Mouse (Mus musculus): ENCODE results near the gene 2510039O18Rik. TPM values are rescaled to one million over a fixed set of nuclear protein-coding genes. Genes with fewer than 3 reads are reported as not detected.

2510039O18Rik gene
- polyA plus RNA-seq (2014; fragmentation: Illumina TruSeq; extraction: RNeasy Lipid Tissue Mini Kit (QIAGEN cat#74804); ENCODE audit: low read depth, low replicate concordance) = 3.3 TPM

DNA sequence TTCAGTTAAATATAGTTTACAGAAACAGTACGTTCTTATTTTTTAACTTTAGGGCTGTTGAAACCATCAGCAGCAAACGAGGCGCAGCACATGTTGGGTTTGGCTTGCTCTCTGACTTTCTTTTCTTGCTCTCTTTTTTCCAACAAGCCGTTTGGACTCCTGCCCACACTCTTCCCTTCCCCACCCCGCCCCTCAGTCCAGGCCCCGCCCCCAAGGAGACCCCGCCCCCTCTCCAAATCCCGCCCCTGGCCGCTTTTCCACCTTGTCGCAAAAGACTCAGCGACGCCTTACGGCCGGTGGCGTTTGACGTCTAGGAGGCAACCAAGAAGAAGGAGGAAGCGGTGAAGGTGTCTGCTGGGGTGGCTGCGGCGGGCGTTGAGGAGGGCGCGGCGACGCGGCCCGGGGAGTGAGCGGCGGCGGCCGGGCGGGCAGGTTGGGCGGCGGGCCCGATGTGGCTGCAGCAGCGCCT is at the start of gene 2510039O18Rik:
Gene 2510039O18Rik, plus strand, starts transcription at position 320 of the 469 bp plus-strand sequence.

DNA sequence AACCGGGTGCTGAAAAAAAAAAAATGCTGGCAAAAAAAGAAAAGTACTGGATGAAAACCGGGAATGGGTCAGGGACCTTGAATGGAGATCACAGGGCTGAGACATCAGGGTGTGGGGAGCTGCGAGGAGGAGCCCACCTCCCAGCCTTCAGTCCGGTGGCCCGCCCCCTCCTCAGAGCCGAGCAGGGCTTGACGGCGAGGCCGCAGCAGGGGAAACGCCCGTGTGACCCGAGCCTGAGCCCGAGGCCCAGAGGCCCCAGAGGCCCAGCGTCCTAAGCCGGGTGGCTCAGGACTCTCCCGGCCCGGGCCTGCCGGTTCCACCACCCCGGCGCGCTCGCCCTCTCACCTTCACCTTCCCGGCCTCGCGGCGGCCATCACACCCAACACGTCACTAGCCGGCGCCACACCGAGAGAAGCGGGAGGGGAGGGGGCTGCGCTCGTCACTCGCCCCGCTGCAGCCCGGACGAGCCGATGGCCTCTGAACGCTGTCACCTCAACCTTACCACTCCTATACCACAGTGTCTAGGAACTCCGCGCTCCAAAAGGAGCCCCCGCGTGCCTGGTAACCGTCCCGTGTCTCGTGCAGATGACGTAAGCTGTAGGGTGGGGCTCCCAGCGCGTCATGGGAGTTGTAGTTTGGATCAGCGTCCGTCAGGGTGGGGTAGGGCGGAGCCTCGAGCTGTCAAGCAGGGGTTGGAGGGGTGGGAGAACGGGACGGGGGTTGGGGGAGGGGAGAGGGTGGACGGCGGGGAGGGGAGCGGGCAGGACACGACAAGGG is 36.2 kb upstream of the 2510039O18Rik start, which contains the start of gene Mfn2:
Gene Mfn2, minus strand, starts transcription at position 392 of the 777 bp plus-strand sequence.

DNA sequence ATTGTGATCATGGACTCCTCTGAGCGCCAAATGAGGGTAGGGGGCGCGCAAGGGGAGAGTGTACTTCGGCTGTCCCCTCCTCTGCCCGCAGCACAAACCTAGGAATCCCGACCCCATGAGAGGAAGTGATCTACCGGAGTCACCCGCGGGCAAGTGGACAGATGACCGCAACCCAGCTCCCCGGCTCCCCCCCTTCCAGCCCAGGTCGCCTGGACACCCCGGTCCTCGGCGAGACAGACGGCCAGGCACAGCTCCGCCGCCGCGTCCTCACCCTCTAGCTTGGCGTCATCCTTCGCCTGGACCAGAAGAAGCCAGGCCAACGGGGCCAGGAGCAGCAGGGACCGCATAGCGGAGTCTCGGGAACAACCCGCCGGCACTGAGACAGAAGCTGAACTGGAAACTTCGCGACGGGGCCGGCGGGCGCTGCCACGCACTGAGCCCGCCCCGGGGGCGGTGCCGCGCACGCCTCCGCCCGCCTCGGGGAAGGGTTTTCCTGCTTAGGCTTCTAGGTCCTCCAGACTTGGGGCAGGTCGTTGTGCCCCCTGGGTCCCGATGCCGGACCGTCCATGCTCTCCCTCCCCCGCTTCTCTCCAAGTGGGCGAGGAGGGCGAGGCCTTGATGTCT is 4.3 kb upstream of the 2510039O18Rik start, which contains the start of gene Plod1:
Gene Plod1, minus strand, starts transcription at position 437 of the 624 bp plus-strand sequence.

DNA sequence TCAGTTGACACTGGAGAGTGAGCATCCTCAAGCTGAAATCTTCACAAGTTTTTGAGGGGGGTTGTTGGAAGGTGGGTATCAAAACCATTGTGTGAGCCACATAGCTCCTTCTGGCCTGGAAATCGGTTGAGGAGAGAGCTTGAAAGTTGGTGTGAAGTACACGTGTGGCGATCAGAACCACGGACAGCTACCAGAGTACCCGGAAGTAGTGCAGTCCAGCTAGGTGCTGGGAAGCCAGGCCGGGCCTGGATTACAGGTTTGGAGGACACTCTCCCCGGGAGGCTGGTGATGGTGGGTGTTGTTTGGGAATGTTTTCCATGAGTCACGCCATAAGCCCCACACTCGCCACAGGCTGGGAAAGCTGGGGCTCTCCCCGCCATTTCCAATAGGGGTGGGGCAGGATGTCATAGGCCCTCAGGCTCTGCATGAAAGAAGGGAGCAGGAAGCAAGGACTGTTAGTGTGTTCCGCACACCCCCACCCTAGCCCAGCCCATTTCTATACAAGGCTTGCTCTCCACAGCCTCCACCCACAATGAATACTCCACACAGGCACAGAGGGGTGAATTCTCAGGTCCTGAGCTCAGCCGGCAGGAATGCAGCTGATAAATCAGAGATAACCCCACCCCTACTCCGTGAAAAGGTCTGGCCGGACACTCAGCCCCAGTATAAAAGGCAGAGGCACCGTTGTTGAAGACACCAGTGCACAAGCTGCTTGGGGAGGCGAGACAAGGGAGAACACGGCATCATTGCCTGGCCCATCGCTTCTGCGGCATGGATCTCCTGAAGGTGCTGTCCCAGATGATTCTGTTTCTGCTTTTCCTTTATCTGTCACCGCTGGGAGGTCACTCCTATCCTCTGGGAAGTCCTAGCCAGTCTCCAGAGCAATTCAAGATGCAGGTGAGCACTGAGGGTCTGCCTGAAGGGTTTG is 44.8 kb downstream of the 2510039O18Rik start, which contains the start of gene Nppb:
Gene Nppb, plus strand, starts transcription at position 584 of the 928 bp plus-strand sequence.

Other genes starting within 250 kb of the 2510039O18Rik start
- not detected for gene Zfp534, start 238.3 kb upstream of the 2510039O18Rik start, polyA plus RNA-seq (2014; fragmentation: Illumina TruSeq; extraction: RNeasy Lipid Tissue Mini Kit (QIAGEN cat#74804); ENCODE audit: low read depth, low replicate concordance)
- 11.2 TPM for gene Zfp984, start 131.1 kb upstream of the 2510039O18Rik start, polyA plus RNA-seq (2014; fragmentation: Illumina TruSeq; extraction: RNeasy Lipid Tissue Mini Kit (QIAGEN cat#74804); ENCODE audit: low read depth, low replicate concordance)
- gene Zfp933, start 92.5 kb upstream of the 2510039O18Rik start, polyA plus RNA-seq (2014; fragmentation: Illumina TruSeq; extraction: RNeasy Lipid Tissue Mini Kit (QIAGEN cat#74804); ENCODE audit: low read depth, low replicate concordance) = 7.2 TPM
- gene Miip, start 72.1 kb upstream of the 2510039O18Rik start, polyA plus RNA-seq (2014; fragmentation: Illumina TruSeq; extraction: RNeasy Lipid Tissue Mini Kit (QIAGEN cat#74804); ENCODE audit: low read depth, low replicate concordance) = 1.6 TPM
- gene Fv1, start 71.9 kb upstream of the 2510039O18Rik start, polyA plus RNA-seq (2014; fragmentation: Illumina TruSeq; extraction: RNeasy Lipid Tissue Mini Kit (QIAGEN cat#74804); ENCODE audit: low read depth, low replicate concordance) = 2.4 TPM
- 21.5 TPM for gene Mfn2, start 36.2 kb upstream of the 2510039O18Rik start, polyA plus RNA-seq (2014; fragmentation: Illumina TruSeq; extraction: RNeasy Lipid Tissue Mini Kit (QIAGEN cat#74804); ENCODE audit: low read depth, low replicate concordance)
- gene Plod1, start 4.1 kb upstream of the 2510039O18Rik start, polyA plus RNA-seq (2014; fragmentation: Illumina TruSeq; extraction: RNeasy Lipid Tissue Mini Kit (QIAGEN cat#74804); ENCODE audit: low read depth, low replicate concordance) = 3.8 TPM
- not detected for gene Nppb, start 44.9 kb downstream of the 2510039O18Rik start, polyA plus RNA-seq (2014; fragmentation: Illumina TruSeq; extraction: RNeasy Lipid Tissue Mini Kit (QIAGEN cat#74804); ENCODE audit: low read depth, low replicate concordance)
- gene Nppa, start 59.8 kb downstream of the 2510039O18Rik start, polyA plus RNA-seq (2014; fragmentation: Illumina TruSeq; extraction: RNeasy Lipid Tissue Mini Kit (QIAGEN cat#74804); ENCODE audit: low read depth, low replicate concordance) = not detected
- 1.1 TPM for gene Clcn6, start 97.9 kb downstream of the 2510039O18Rik start, polyA plus RNA-seq (2014; fragmentation: Illumina TruSeq; extraction: RNeasy Lipid Tissue Mini Kit (QIAGEN cat#74804); ENCODE audit: low read depth, low replicate concordance)
- 2.1 TPM for gene Mthfr, start 98.2 kb downstream of the 2510039O18Rik start, polyA plus RNA-seq (2014; fragmentation: Illumina TruSeq; extraction: RNeasy Lipid Tissue Mini Kit (QIAGEN cat#74804); ENCODE audit: low read depth, low replicate concordance)
- 1.2 TPM for gene Agtrap, start 147.1 kb downstream of the 2510039O18Rik start, polyA plus RNA-seq (2014; fragmentation: Illumina TruSeq; extraction: RNeasy Lipid Tissue Mini Kit (QIAGEN cat#74804); ENCODE audit: low read depth, low replicate concordance)
- 7.5 TPM for gene Mad2l2, start 189.5 kb downstream of the 2510039O18Rik start, polyA plus RNA-seq (2014; fragmentation: Illumina TruSeq; extraction: RNeasy Lipid Tissue Mini Kit (QIAGEN cat#74804); ENCODE audit: low read depth, low replicate concordance)
- not detected for gene Draxin, start 189.8 kb downstream of the 2510039O18Rik start, polyA plus RNA-seq (2014; fragmentation: Illumina TruSeq; extraction: RNeasy Lipid Tissue Mini Kit (QIAGEN cat#74804); ENCODE audit: low read depth, low replicate concordance)
- gene Fbxo6, start 211.2 kb downstream of the 2510039O18Rik start, polyA plus RNA-seq (2014; fragmentation: Illumina TruSeq; extraction: RNeasy Lipid Tissue Mini Kit (QIAGEN cat#74804); ENCODE audit: low read depth, low replicate concordance) = 3.2 TPM
- 0.56 TPM for gene Fbxo44, start 219.6 kb downstream of the 2510039O18Rik start, polyA plus RNA-seq (2014; fragmentation: Illumina TruSeq; extraction: RNeasy Lipid Tissue Mini Kit (QIAGEN cat#74804); ENCODE audit: low read depth, low replicate concordance)
- not detected for gene Fbxo2, start 219.7 kb downstream of the 2510039O18Rik start, polyA plus RNA-seq (2014; fragmentation: Illumina TruSeq; extraction: RNeasy Lipid Tissue Mini Kit (QIAGEN cat#74804); ENCODE audit: low read depth, low replicate concordance)